ENCODE assay signal across 9 mouse cellular contexts in the genomic region with DNA sequence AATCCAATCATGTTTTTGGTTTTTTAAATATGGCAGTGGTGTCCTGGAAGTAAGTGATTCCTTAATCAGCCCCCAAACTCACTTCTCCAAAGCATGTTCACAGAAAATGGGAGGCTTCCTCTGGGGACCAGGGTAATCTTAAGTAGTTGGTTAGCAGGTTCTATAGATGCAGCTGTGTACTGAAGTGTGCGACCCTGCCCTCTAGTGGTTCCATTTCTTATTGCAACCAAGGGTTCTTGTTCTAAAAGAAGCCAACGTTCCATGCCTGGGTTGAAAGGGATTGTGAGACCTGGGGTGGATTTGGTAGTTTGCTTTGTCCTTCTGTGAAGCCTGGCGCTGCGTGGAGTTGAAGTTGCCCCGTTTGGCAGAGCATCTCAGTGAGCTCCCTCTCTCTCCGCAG. TPM values are rescaled to one million over a fixed set of nuclear protein-coding genes. Genes with fewer than 3 reads are reported as not detected.
A peak's percentile ranks its signal among the peaks of the same experiment; 100 is the strongest.
DNase-seq lines count a peak whose midpoint lies in the region; ATAC-seq and TF ChIP-seq lines count a peak whose summit lies in the region.
"Had no signal": no experiment of that assay in that cellular context is flagged by ENCODE, and none has a peak within 500 bp of the region (broad histone marks: within the 10 kb centered on the region; RNA-seq: fewer than 3 reads in every experiment).

No protein-coding gene starts in this region.

- no peaks in the 10 kb centered on the region for H3K9me3 ChIP-seq in liver, embryonic 13.5 days (replicated peaks)
- H3K9me3 ChIP-seq: liver, embryonic 15.5 days had no signal

- peak; percentile 42 to 48 for DNase-seq in urinary bladder, adult 18-20 months (ENCODE audit: low spot score in 2 of 2)
- DNase-seq in urinary bladder, adult 2 months (ENCODE audit: low spot score) = no peak
- DNase-seq in fibroblast of lung, adult 2 months (ENCODE audit: low read depth) = peak; percentile 62
- peak; percentile 83 for DNase-seq in kidney, adult 9 months
- peak; percentile 50 for DNase-seq in liver, embryonic 13.5 days
- peak; percentile 75 for DNase-seq in right cerebral cortex, adult 18-20 months
- DNase-seq in yolk sac, embryonic 10.5 days (ENCODE audit: low spot score) = peak; percentile 50

- H3K4me3 ChIP-seq in bone marrow, adult 2 months (replicated peaks; ENCODE audit: control insufficient read depth, low read depth, low read length) = no peak overlapping the region
- no peak overlapping the region for H3K4me3 ChIP-seq in liver, embryonic 13.5 days (replicated peaks)
- H3K4me3 ChIP-seq: liver, embryonic 15.5 days had no signal

- TF ChIP-seq POLR2A in bone marrow, adult 2 months (IDR thresholded peaks at IDR 0.05; ENCODE audit: borderline replicate concordance, control insufficient read depth, low read depth, low read length) = no peak

- no peak overlapping the region for H3K4me2 ChIP-seq in liver, embryonic 13.5 days
- H3K4me2 ChIP-seq: liver, embryonic 15.5 days had no signal

- ATAC-seq in liver, embryonic 13.5 days (ENCODE audit: low read depth) = no peak

- H3K27me3 ChIP-seq in liver, embryonic 13.5 days = no peaks in the 10 kb centered on the region
- H3K27me3 ChIP-seq: liver, embryonic 15.5 days had no signal

- H3K9ac ChIP-seq in liver, embryonic 13.5 days = no peak overlapping the region
- H3K9ac ChIP-seq: liver, embryonic 15.5 days had no signal

- H3K36me3 ChIP-seq in liver, embryonic 13.5 days = peaks cover 86% of the 10 kb centered on the region

- TF ChIP-seq CTCF in bone marrow, adult 2 months (IDR thresholded peaks at IDR 0.05; ENCODE audit: control insufficient read depth, insufficient read depth, low read length) = peak; percentile 36; the same call in 1 of the 2 replicates

- no peak overlapping the region for H3K27ac ChIP-seq in bone marrow, adult 2 months (ENCODE audit: control insufficient read depth, insufficient read depth, low read depth, low read length, poor library complexity)
- H3K27ac ChIP-seq in liver, embryonic 13.5 days = no peak overlapping the region
- H3K27ac ChIP-seq: liver, embryonic 15.5 days had no signal

- H3K4me1 ChIP-seq in bone marrow, adult 2 months (ENCODE audit: control insufficient read depth, insufficient read depth, low read length) = peaks cover 1% of the 10 kb centered on the region; the same call in 1 of the 2 replicates
- H3K4me1 ChIP-seq in liver, embryonic 13.5 days (replicated peaks) = no peaks in the 10 kb centered on the region
- H3K4me1 ChIP-seq: liver, embryonic 15.5 days had no signal

- 44% methylated on average over 6 of the region's 6 CpGs for WGBS in bone marrow, adult 2 months
- 52% methylated on average over 6 of the region's 6 CpGs for WGBS in liver, embryonic 13.5 days (ENCODE audit: insufficient replicate concordance)

RNA-seq across cellular contexts. Expression of a gene that starts 26.7 kb away (rescaled TPM):
- polyA plus RNA-seq in urinary bladder, adult 2 months (2012; rRNA removed) = 42.8 and 43.1 TPM in 2 replicates
- 10.0 and 13.9 TPM in 2 replicates for polyA plus RNA-seq in bone marrow, adult 2 months (2011; ENCODE audit: insufficient read depth, insufficient read length, low replicate concordance, missing spikeins)
- polyA plus RNA-seq in liver, embryonic 13.5 days (2015; fragmentation: Nextera tagmentation; extraction: Ambion mirVana) = 29.9 and 37.3 TPM in 2 replicates

RNA-seq across cellular contexts. Expression of a gene that starts 26.8 kb away (rescaled TPM):
- 53.5 and 57.6 TPM in 2 replicates for polyA plus RNA-seq in urinary bladder, adult 2 months (2012; rRNA removed)
- 28.0 and 38.2 TPM in 2 replicates for polyA plus RNA-seq in bone marrow, adult 2 months (2011; ENCODE audit: insufficient read depth, insufficient read length, low replicate concordance, missing spikeins)
- polyA plus RNA-seq in liver, embryonic 13.5 days (2015; fragmentation: Nextera tagmentation; extraction: Ambion mirVana) = 47.8 and 52.2 TPM in 2 replicates

RNA-seq across cellular contexts. Expression of a gene that starts 46.7 kb away (rescaled TPM):
- 30.9 and 36.8 TPM in 2 replicates for polyA plus RNA-seq in urinary bladder, adult 2 months (2012; rRNA removed)
- polyA plus RNA-seq in bone marrow, adult 2 months (2011; ENCODE audit: insufficient read depth, insufficient read length, low replicate concordance, missing spikeins) = 2.6 and 5.1 TPM in 2 replicates
- polyA plus RNA-seq in liver, embryonic 13.5 days (2015; fragmentation: Nextera tagmentation; extraction: Ambion mirVana) = 0.28 and 0.50 TPM in 2 replicates

RNA-seq across cellular contexts. Expression of a gene that starts 46.7 kb away (rescaled TPM):
- 59.4 and 76.0 TPM in 2 replicates for polyA plus RNA-seq in urinary bladder, adult 2 months (2012; rRNA removed)
- polyA plus RNA-seq in bone marrow, adult 2 months (2011; ENCODE audit: insufficient read depth, insufficient read length, low replicate concordance, missing spikeins) = 25.5 and 34.1 TPM in 2 replicates
- polyA plus RNA-seq in liver, embryonic 13.5 days (2015; fragmentation: Nextera tagmentation; extraction: Ambion mirVana) = 60.4 and 62.2 TPM in 2 replicates
